Mouse (Mus musculus) forebrain, embryonic 14.5 days (tissue): ENCODE results near the gene Acp4. TPM values are rescaled to one million over a fixed set of nuclear protein-coding genes. Genes with fewer than 3 reads are reported as not detected.
"Not testable (repeated sequence)": the region's sequence is repeated elsewhere in the genome, so short reads cannot be mapped to it uniquely, and the experiment has no call there.

ENCODE experiments used
- ATAC-seq: fragments of 200-750 bp; cut with Nextera tagmentation; 2 replicates; pipeline ENCODE4 v1.8.0; 2017; ENCODE audit warnings: mild to moderate bottlenecking, moderate library complexity
- DNase-seq: peaks from one replicate; pipeline ENCODE4 v3.0.0-alpha.2; 2015; ENCODE audit warnings: low spot score
- H3K27ac ChIP-seq: fragments of 300-500 bp; sonication (generic); 2 replicates; pipeline ENCODE4 v1.5.1; 2014; ENCODE audit warnings: low read depth, mild to moderate bottlenecking, control low read depth, low read length, moderate library complexity
- H3K27me3 ChIP-seq: fragments of 300-500 bp; sonication (generic); replicated peaks from 2 replicates; pipeline ENCODE4 v1.6.1; 2014; ENCODE audit warnings: low read length, control low read depth, mixed read lengths; ENCODE audit not compliant: control insufficient read depth, insufficient read depth
- H3K36me3 ChIP-seq: fragments of 300-500 bp; sonication (generic); 2 replicates; pipeline ENCODE4 v1.6.1; 2014; ENCODE audit warnings: low read length, control low read depth; ENCODE audit not compliant: control insufficient read depth, insufficient read depth
- H3K4me1 ChIP-seq: fragments of 300-500 bp; sonication (generic); 2 replicates; pipeline ENCODE4 v1.6.1; 2014; ENCODE audit warnings: antibody characterized with exemption, low read length, control low read depth; ENCODE audit not compliant: control insufficient read depth, insufficient read depth
- H3K4me2 ChIP-seq: fragments of 300-500 bp; sonication (generic); 2 replicates; pipeline ENCODE4 v1.6.1; 2014; ENCODE audit warnings: mild to moderate bottlenecking, control low read depth, low read length
- H3K4me3 ChIP-seq: fragments of 300-500 bp; sonication (generic); 2 replicates; pipeline ENCODE4 v1.5.1; 2014; ENCODE audit warnings: low read depth, low read length, control low read depth
- H3K9ac ChIP-seq: fragments of 300-500 bp; sonication (generic); 2 replicates; pipeline ENCODE4 v1.6.1; 2014; ENCODE audit warnings: mild to moderate bottlenecking, low read length, control low read depth, moderate library complexity
- H3K9me3 ChIP-seq: fragments of 300-500 bp; sonication (generic); replicated peaks from 2 replicates; pipeline ENCODE4 v1.6.1; 2016; ENCODE audit warnings: low read length, control low read depth, mixed read lengths; ENCODE audit not compliant: control insufficient read depth
- WGBS: fragments of 180-500 bp; shearing (Covaris S2); extraction: QIAGEN DNeasy Blood & Tissue Kit; methylation state at CpG from one replicate; pipeline ENCODE4 v1.1.7; 2014; 5-methylcytosine and 5-hydroxymethylcytosine counted together
- polyA plus RNA-seq: library from polyadenylated mRNA; unstranded; fragments of >200 nt; fragmentation: Nextera tagmentation; extraction: Ambion mirVana; gene quantifications from 2 replicates; pipeline ENCODE4 v1.2.1, GENCODE M21; 2014

Acp4 gene
- not detected in 2 replicates for polyA plus RNA-seq

DNA sequence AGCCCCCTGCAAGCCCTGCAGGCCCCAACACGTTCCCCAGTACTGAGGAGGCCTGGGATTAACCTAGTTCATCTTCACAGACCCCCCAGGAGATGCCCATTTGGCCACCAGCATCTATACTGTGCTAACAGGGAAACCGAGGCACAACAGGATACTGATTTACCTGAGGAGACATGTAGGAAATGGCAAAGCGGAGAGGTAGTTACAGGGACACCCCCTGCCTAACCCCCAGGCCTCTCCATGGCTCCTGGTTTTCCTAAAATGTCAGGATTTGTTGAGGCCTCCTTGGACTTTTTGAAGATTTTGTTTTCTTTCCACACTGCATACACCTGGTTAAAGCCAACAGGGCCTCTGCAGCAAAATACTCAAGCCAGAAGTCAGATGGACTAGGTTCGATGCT is at the start of gene Acp4:
Gene Acp4 (minus strand): TSS at position 101 of the 400 bp plus-strand sequence.
- 77% methylated on average over 4 of the region's 4 CpGs for WGBS
- H3K9me3 ChIP-seq, result no peaks in the 10 kb centered on the region
- no peaks in the 10 kb centered on the region for H3K27me3 ChIP-seq
- no peak within 1 kb of the TSS for H3K4me3 ChIP-seq
- H3K36me3 ChIP-seq, result peaks cover 19% of the 10 kb centered on the region
- no peak within 1 kb of the TSS for H3K4me2 ChIP-seq
- H3K9ac ChIP-seq, result no peak within 1 kb of the TSS
- ATAC-seq, result no peak
- no peaks in the 10 kb centered on the region for H3K4me1 ChIP-seq
- H3K27ac ChIP-seq, result no peak within 1 kb of the TSS
- DNase-seq, result no peak

DNA sequence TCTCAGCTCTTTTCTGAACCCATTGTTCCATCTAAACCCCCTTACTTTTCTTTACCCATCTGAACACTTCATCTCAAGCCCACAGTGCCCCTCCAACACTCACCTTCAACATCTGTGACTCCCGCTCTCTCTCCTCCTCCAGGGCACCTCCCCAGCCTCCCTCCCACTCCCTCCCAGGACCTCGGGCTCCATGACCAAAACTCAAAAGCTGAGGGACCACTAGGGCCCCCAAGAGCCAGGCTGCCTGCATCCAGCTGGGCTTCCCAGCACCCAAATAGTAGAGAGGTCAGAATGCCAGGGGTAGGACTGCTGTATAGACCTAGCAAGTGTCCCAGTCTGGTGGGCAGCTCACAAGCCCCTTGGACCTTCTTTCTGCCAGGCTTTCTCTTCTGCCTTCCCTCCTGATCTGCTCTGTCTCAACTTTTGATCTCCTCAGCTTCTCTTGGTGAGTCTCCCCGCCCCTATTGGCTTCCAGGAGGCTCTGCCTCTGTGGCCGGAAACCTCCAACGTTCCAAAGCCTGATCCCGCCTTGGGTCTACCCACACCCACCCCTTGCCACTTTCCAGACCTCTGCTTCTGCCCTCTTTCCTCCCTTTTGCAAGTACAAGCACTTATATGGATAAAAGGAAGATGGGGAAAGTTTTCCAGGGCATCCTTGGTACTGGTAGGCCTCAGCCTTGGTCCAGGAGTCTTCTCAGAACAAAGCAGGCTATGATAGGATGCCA is 49.5 kb upstream of the Acp4 start, which contains the start of gene Clec11a:
Gene Clec11a (minus strand): TSS at position 387 of the 725 bp plus-strand sequence.
- ATAC-seq, result no peak
- Histone ChIP-seq H3K9ac (no peak within 1 kb of the TSS), H3K4me1 (peaks cover 14% of the 10 kb centered on the region), H3K27ac (peak within 1 kb of the TSS; percentile 52; the same call in 1 of the 2 replicates), H3K4me2 (peak within 1 kb of the TSS; percentile 67), H3K9me3 (no peaks in the 10 kb centered on the region), H3K4me3 (peak within 1 kb of the TSS; percentile 70; the same call in 1 of the 2 replicates), H3K27me3 (no peaks in the 10 kb centered on the region), H3K36me3 (no peaks in the 10 kb centered on the region)
- DNase-seq, result no peak
- WGBS, result 57% methylated on average over 6 of the region's 6 CpGs

DNA sequence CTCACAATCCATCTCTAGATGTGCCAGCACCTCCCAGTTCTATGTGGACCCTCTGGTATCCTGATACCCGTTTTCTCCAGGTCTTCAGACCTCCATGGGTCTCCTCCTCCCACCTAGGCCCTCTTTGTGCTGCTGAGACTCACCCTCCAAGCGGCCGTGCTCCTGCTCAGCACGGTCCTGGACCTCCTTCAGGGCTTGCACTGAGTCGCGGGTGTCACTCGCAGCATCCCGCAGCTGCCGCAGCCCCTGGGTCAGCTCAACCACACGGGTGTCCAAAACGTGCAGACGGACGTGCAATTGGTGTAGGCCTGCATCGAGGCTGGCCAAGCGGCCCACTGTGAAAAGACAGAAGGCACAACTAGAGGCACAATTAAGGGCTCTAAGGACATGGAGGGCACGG is 48.5 kb upstream of the Acp4 start:
- Histone ChIP-seq H3K27ac (peak overlapping the region; percentile 52; the same call in 1 of the 2 replicates), H3K4me3 (peak overlapping the region; percentile 70; the same call in 1 of the 2 replicates), H3K9ac (no peak overlapping the region), H3K36me3 (no peaks in the 10 kb centered on the region), H3K9me3 (no peaks in the 10 kb centered on the region), H3K27me3 (no peaks in the 10 kb centered on the region), H3K4me2 (peak overlapping the region; percentile 67), H3K4me1 (peaks cover 7% of the 10 kb centered on the region)
- WGBS, result 10% methylated on average over 16 of the region's 16 CpGs
- no peak for DNase-seq
- no peak; the same call in 1 of the 2 replicates for ATAC-seq

DNA sequence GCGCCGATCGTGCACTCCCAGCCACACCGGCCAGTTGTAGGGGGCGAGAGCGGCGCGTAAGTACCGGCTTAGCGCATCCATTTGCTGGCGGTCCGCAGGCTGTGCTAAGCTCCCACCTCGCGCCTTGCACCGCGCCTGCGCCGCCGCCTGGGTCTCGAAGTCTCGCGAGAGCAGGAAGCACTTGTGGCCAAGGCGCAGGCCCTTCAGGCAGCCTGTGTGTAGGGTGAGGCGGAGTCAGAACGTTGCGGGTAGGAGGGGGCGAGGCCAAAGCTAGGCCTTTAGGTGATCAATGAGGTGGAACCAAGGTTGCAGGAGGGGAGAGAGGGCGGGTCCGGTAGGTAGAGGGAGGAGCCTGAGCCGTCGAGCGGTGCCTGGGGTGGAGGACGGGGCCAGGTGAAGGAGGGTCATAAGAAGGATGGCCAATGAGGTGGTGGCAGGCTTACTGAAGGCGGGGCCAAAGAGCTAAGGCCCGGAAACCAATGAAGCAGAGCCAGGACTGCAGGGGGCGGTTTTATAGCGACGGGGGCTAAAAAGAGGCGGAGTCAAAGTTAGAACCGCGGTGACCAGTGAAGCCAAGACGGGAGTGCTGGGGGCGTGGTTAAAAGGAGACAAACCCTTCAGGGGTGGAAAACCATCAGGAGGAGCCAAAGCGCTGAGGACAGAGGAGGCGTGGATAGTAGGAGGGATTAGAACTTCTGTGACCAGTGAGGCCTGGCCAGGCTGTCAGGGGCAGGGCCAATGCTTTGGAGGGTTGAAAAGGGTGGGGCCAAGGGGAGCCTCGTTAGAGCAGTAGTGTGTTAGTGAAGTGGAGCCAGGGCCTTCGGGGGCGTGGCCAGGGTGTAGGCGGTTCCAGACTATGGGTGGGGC is 47.8 kb upstream of the Acp4 start:
- Histone ChIP-seq H3K9me3 (no peaks in the 10 kb centered on the region), H3K4me1 (peaks cover 7% of the 10 kb centered on the region), H3K27ac (peak overlapping the region; percentile 96), H3K4me3 (peak overlapping the region; percentile 70), H3K9ac (peak overlapping the region; percentile 97), H3K4me2 (peak overlapping the region; percentile 67), H3K27me3 (no peaks in the 10 kb centered on the region), H3K36me3 (no peaks in the 10 kb centered on the region)
- DNase-seq (peak; percentile 99), ATAC-seq (peak; percentile 94)
- WGBS, result under 1% methylated on average over 49 of the region's 49 CpGs

DNA sequence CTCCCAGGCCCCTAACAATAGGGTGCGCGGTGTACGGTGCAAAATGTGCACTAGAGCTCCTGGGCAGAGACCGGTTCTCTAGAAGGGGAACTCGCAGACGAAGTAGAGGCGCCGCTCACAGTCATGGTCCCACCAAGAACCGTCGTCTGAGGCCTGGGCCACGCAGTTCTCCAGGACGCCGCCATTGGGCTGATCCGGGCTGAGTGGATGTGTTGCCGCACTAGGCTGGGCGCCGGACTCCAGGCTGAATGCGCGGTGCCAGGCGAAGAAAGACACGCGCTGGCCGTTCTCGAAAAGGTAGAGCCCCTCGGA is 47.2 kb upstream of the Acp4 start:
- Histone ChIP-seq H3K4me1 (peaks cover 7% of the 10 kb centered on the region), H3K4me2 (peak overlapping the region; percentile 67), H3K36me3 (no peaks in the 10 kb centered on the region), H3K27me3 (no peaks in the 10 kb centered on the region), H3K9ac (peak overlapping the region; percentile 97), H3K4me3 (peak overlapping the region; percentile 70), H3K27ac (peak overlapping the region; percentile 96), H3K9me3 (no peaks in the 10 kb centered on the region)
- DNase-seq, result no peak
- under 1% methylated on average over 25 of the region's 25 CpGs for WGBS
- ATAC-seq, result peak; percentile 40

DNA sequence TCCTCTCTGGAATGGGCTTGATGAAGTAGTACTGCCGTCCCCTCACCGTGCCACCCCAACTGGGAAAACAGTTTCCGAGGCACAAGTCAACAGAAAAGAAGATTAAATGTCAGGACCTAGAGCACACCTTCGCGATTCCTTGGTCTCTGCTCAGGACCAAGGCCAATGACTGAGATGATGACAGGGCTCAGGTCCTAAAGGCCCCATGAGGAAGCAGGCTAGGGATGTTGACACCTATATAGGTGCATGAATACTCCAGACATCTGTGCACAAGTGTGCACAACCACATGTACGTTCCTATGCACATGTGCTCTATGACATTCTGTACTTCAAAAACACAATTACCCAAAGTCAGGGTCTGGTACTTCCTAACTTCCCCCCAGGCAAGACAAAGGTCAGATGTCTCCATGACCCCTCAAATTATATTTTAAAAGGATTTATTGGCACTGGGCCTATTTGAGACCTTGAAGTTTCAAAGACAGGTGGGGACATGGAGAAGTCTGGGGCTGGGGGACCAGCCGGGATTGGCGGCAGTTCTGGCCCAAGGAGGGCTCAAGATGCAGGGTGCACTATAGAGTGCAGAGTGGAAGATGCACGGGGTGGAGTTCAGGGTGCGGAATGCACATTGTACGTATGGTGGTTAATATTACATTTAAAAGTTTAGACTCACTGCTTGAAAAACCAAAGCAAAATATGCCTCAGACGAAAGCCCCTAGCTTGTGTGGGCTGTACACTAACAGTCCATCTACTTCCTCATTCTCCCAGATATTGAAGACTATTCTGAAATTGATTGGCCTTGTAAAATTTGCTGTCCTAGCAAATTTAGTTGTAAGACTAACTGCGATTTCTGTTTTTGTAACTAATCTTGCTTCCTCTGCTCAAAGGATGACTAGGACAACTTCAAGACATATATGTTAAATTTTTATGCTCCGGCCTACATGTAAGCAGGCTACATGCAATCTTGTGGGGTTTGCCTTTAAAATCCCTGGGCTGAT is 46.5 kb upstream of the Acp4 start:
- WGBS, result 85% methylated on average over 14 of the region's 14 CpGs
- Histone ChIP-seq H3K27ac (peak overlapping the region; percentile 96), H3K9me3 (no peaks in the 10 kb centered on the region), H3K9ac (peak overlapping the region; percentile 97), H3K27me3 (no peaks in the 10 kb centered on the region), H3K4me1 (peaks cover 7% of the 10 kb centered on the region), H3K4me3 (peak overlapping the region; percentile 70), H3K4me2 (peak overlapping the region; percentile 67), H3K36me3 (no peaks in the 10 kb centered on the region)
- ATAC-seq, result no peak
- no peak for DNase-seq

DNA sequence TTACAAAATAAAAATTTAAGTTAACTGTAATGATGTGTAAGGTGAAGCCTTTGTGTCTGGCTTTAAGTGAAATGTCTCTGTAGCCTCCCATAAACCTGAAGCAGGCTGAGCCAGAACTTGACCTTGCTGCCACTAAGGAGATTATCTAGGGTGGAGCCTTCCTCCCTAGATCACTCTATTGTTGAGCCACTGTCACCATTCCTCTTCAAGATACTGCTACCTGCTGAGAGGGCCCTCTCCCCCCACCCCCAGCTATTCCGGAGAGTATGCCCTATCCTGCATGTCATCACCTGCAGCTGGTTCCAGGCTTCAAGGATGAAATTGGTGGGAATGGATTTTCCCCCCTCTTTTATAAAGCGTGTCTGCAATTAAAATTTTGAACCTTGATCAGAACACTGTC is 40.3 kb upstream of the Acp4 start:
- DNase-seq, ATAC-seq, H3K9ac ChIP-seq, H3K27ac ChIP-seq, H3K4me3 ChIP-seq, H3K27me3 ChIP-seq, H3K9me3 ChIP-seq, H3K36me3 ChIP-seq, H3K4me2 ChIP-seq, H3K4me1 ChIP-seq: not testable (repeated sequence)
- WGBS, result 84% methylated on average over 2 of the region's 2 CpGs

DNA sequence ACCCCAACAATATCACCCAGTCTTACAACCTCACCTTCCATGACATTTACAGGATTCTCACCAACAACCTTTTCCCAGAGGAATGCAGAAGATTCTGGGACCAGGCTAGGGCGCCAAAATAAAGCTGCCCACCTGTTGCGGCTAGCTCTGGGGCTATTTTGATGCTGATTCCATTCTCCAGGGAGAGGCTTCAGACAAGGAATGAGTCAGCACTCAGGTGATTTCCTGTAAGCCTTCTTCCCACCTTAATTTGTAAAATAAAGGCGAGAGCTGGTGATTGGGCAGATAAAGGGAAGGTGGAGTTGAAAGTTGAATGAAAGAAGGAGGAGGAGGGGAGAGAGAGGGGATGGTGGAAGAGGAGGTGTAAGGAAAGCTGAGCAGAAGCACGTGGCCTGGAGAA is 34.2 kb upstream of the Acp4 start:
- no peak overlapping the region for H3K27ac ChIP-seq
- H3K4me1 ChIP-seq, result no peaks in the 10 kb centered on the region
- H3K36me3 ChIP-seq, result no peaks in the 10 kb centered on the region
- ATAC-seq (no peak), DNase-seq (no peak)
- H3K27me3 ChIP-seq, result no peaks in the 10 kb centered on the region
- H3K9me3 ChIP-seq, result no peaks in the 10 kb centered on the region
- H3K9ac ChIP-seq, result no peak overlapping the region
- WGBS, result 40% methylated on average over 4 of the region's 4 CpGs
- H3K4me2 ChIP-seq, result no peak overlapping the region
- no peak overlapping the region for H3K4me3 ChIP-seq
